Mouse (Mus musculus) limb, embryonic 10.5 days (tissue): ENCODE data around the gene Atf1. TPM values are rescaled to one million over a fixed set of nuclear protein-coding genes. Genes with fewer than 3 reads are reported as not detected.

Experiments used
- DNase-seq: peaks from one replicate; pipeline ENCODE4 v3.0.0-alpha.2; 2017; ENCODE audit warnings: low spot score
- H3K27ac ChIP-seq: fragments of 300-500 bp; sonication (generic); 2 replicates; pipeline ENCODE4 v1.5.1; 2016; ENCODE audit warnings: mild to moderate bottlenecking
- H3K27me3 ChIP-seq: fragments of 300-500 bp; sonication (generic); 2 replicates; pipeline ENCODE4 v1.6.1; 2016; ENCODE audit warnings: low read depth, mild to moderate bottlenecking; ENCODE audit not compliant: poor library complexity, severe bottlenecking
- H3K36me3 ChIP-seq: fragments of 300-500 bp; sonication (generic); 2 replicates; pipeline ENCODE4 v1.6.1; 2016; ENCODE audit warnings: mild to moderate bottlenecking, moderate library complexity
- H3K4me1 ChIP-seq: fragments of 300-500 bp; sonication (generic); 2 replicates; pipeline ENCODE4 v1.6.1; 2016
- H3K4me3 ChIP-seq: fragments of 300-500 bp; sonication (generic); 2 replicates; pipeline ENCODE4 v1.5.1; 2016; ENCODE audit warnings: mild to moderate bottlenecking, moderate library complexity
- H3K9me3 ChIP-seq: fragments of 300-500 bp; sonication (generic); replicated peaks from 2 replicates; pipeline ENCODE4 v1.6.1; 2016; ENCODE audit warnings: mild to moderate bottlenecking
- WGBS: fragments of 180-500 bp; shearing (Covaris S2); methylation state at CpG from one replicate; pipeline ENCODE4 v1.1.7; 2016; 5-methylcytosine and 5-hydroxymethylcytosine counted together
- polyA plus RNA-seq: library from polyadenylated mRNA; unstranded; fragments of >200 nt; fragmentation: Nextera tagmentation; extraction: Ambion mirVana; gene quantifications from 2 replicates; pipeline ENCODE4 v1.2.1, GENCODE M21; 2016

Gene Atf1
- polyA plus RNA-seq, 1 experiment from 2014 or later, result 43.0 TPM

- H3K27me3 ChIP-seq, result no peaks in the 10 kb centered on the region
- DNase-seq, result no peak
- no peaks in the 10 kb centered on the region for H3K9me3 ChIP-seq
- H3K4me1 ChIP-seq, result no peaks in the 10 kb centered on the region
- H3K4me3 ChIP-seq, result no peak overlapping the region
- WGBS, result 96% methylated on average over 5 of the region's 5 CpGs
- no peak overlapping the region for H3K27ac ChIP-seq
- H3K36me3 ChIP-seq, result peaks cover 98% of the 10 kb centered on the region
These were observed 37.5 kb upstream of the Atf1 start for GRCm38 (mm10) chr15:100190083-100190482.

DNA sequence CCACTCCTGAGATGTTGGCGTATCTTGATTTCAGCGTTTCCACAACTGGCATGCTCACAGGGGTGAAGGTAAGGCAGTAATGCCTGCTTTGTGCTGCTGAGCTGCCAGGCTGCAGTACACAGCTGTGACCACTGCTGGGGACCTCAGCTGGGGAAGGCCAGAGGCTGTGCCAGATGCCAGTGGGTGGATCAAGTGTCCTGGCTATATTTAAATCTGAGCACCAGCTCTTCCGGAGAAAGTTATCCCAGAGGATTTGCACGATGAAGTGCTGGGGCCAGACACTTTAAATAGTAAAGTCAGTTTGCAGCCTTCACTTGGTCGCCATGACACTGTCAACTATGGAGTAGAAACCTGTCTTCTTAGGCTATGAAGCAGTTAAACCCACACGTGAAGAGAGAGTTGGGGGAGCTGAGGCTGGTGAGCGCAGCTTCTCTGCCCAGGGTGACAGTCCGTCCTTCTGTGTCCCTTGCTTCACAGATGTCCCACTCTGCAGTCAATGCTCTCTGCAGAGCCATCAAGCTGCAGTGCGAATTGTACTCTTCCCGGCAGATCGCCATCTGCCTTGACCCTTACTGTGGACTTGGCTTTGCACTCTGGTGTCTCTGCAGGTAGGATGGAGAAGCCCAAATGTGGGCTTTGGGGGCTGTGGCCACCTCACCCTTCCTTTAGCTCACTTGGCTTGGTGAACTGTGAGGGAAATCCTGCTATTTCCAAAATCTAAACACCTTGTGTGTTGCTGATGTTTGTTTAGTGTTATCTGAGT lies 28.5 kb upstream of the Atf1 start:
- no peak for DNase-seq
- no peak overlapping the region for H3K4me3 ChIP-seq
- H3K4me1 ChIP-seq, result no peaks in the 10 kb centered on the region
- no peaks in the 10 kb centered on the region for H3K9me3 ChIP-seq
- WGBS, result 93% methylated on average over 11 of the region's 11 CpGs
- peaks cover 92% of the 10 kb centered on the region for H3K36me3 ChIP-seq
- H3K27ac ChIP-seq, result no peak overlapping the region
- no peaks in the 10 kb centered on the region for H3K27me3 ChIP-seq

- no peak for DNase-seq
- Histone ChIP-seq H3K4me3 (no peak overlapping the region), H3K27me3 (no peaks in the 10 kb centered on the region), H3K9me3 (no peaks in the 10 kb centered on the region), H3K36me3 (peaks cover 92% of the 10 kb centered on the region), H3K4me1 (no peaks in the 10 kb centered on the region), H3K27ac (no peak overlapping the region)
- 77% methylated on average over 3 of the region's 3 CpGs for WGBS
These were observed 27.8 kb upstream of the Atf1 start for GRCm38 (mm10) chr15:100199790-100200189.

GRCm38 (mm10) chr15:100201806-100202205 lies 25.8 kb upstream of the Atf1 start:
- H3K27me3 ChIP-seq, result no peaks in the 10 kb centered on the region
- H3K36me3 ChIP-seq, result peaks cover 93% of the 10 kb centered on the region
- 89% methylated on average over 3 of the region's 3 CpGs for WGBS
- no peak overlapping the region for H3K4me3 ChIP-seq
- H3K9me3 ChIP-seq, result no peaks in the 10 kb centered on the region
- no peaks in the 10 kb centered on the region for H3K4me1 ChIP-seq
- no peak overlapping the region for H3K27ac ChIP-seq
- no peak for DNase-seq

- DNase-seq, result no peak
- no peaks in the 10 kb centered on the region for H3K27me3 ChIP-seq
- H3K27ac ChIP-seq, result no peak overlapping the region
- no peaks in the 10 kb centered on the region for H3K9me3 ChIP-seq
- H3K36me3 ChIP-seq, result peaks cover 93% of the 10 kb centered on the region
- no peaks in the 10 kb centered on the region for H3K4me1 ChIP-seq
- 90% methylated on average over 4 of the region's 4 CpGs for WGBS
- no peak overlapping the region for H3K4me3 ChIP-seq
These were observed 25.1 kb upstream of the Atf1 start for GRCm38 (mm10) chr15:100202431-100203015.

- 78% methylated on average over 1 of the region's 1 CpGs for WGBS
- Histone ChIP-seq H3K4me1 (no peaks in the 10 kb centered on the region), H3K27ac (no peak overlapping the region), H3K9me3 (no peaks in the 10 kb centered on the region), H3K4me3 (no peak overlapping the region), H3K36me3 (peaks cover 92% of the 10 kb centered on the region), H3K27me3 (no peaks in the 10 kb centered on the region)
- no peak for DNase-seq
These were observed 23.0 kb upstream of the Atf1 start for GRCm38 (mm10) chr15:100204574-100204973.

GRCm38 (mm10) chr15:100210013-100210412 lies 17.6 kb upstream of the Atf1 start:
- DNase-seq, result no peak
- Histone ChIP-seq H3K36me3 (peaks cover 96% of the 10 kb centered on the region), H3K9me3 (no peaks in the 10 kb centered on the region), H3K27me3 (no peaks in the 10 kb centered on the region), H3K27ac (no peak overlapping the region), H3K4me3 (no peak overlapping the region), H3K4me1 (no peaks in the 10 kb centered on the region)
- 92% methylated on average over 3 of the region's 3 CpGs for WGBS

GRCm38 (mm10) chr15:100213339-100213738 lies 14.3 kb upstream of the Atf1 start:
- Histone ChIP-seq H3K4me1 (no peaks in the 10 kb centered on the region), H3K27ac (no peak overlapping the region), H3K27me3 (no peaks in the 10 kb centered on the region), H3K9me3 (no peaks in the 10 kb centered on the region), H3K4me3 (no peak overlapping the region), H3K36me3 (peaks cover 85% of the 10 kb centered on the region)
- DNase-seq, result no peak
- WGBS, result 92% methylated on average over 2 of the region's 2 CpGs

DNA sequence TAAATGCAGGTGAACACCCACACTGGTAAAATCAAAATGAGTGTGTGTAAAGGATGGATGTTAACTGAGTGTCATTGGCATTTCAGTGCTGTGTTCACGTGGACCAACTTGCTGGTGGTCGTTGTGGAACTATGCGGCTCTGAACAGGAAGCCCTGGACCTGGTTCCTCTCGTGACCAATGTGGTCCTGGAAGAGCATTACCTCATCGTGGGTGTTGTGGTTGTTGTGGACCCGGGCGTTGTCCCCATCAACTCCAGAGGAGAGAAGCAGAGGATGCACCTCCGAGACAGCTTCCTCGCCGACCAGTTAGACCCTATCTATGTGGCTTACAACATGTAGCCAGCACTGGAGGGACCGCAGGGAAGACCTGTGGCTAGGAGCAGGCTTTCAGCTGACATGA lies 12.5 kb upstream of the Atf1 start:
- peaks cover 73% of the 10 kb centered on the region for H3K36me3 ChIP-seq
- WGBS, result 94% methylated on average over 11 of the region's 11 CpGs

DNA sequence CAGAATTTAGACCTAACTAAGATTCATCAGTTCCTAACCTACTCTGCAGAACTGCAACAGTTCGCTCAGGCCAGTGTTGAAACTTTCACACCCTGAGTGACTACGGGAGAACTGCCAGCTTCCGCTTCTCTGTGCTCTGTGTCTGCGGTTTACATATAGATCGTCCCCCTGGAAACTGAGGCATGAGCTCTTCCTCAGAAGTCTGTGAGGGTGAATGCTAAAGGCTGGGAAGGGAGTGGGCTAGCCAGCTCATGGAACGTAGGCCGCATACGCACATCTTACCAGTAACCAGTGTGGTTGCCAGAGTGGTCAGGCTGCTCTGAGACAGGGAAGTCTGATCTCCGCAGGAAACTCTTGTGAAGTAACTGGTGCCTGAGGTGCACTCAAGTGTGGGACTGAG lies 11.4 kb upstream of the Atf1 start:
- no peaks in the 10 kb centered on the region for H3K9me3 ChIP-seq
- H3K27me3 ChIP-seq, result no peaks in the 10 kb centered on the region
- peaks cover 62% of the 10 kb centered on the region for H3K36me3 ChIP-seq
- H3K27ac ChIP-seq, result no peak overlapping the region
- WGBS, result 93% methylated on average over 9 of the region's 9 CpGs
- no peak overlapping the region for H3K4me3 ChIP-seq
- 0 out of 2 replicates have a peak, but pooled peaks cover 2% of the 10 kb centered on the region for H3K4me1 ChIP-seq
- DNase-seq, result no peak

More for the DNA sequence above, 12.5 kb upstream of the Atf1 start:
- no peak for DNase-seq
- Histone ChIP-seq H3K27me3 (no peaks in the 10 kb centered on the region), H3K9me3 (no peaks in the 10 kb centered on the region), H3K4me3 (no peak overlapping the region), H3K4me1 (0 out of 2 replicates have a peak, but pooled peaks cover 2% of the 10 kb centered on the region), H3K27ac (no peak overlapping the region)

DNA sequence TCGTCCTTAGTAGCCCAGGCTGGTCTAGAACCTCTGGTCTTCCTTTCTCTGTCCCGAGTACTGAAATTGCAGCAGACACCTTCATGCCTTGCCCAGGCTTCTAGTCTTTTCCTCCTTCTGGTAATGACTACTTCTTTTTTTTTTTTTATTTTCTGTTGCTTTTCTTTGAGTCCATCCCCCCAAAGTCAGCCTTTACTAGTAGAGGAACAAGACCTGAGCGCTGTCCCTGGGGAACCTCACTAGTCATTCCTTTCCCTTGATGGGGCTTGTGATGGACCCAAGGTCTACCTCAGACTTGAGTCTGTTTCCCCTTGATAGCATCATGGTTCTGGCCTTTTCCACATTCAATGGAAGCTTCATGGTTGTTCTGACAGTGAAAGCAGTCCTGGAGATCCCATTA lies 9.6 kb upstream of the Atf1 start:
- peaks cover 48% of the 10 kb centered on the region for H3K36me3 ChIP-seq
- DNase-seq, result no peak
- WGBS, result 97% methylated on average over 3 of the region's 3 CpGs
- H3K4me3 ChIP-seq, result no peak overlapping the region
- no peaks in the 10 kb centered on the region for H3K27me3 ChIP-seq
- H3K27ac ChIP-seq, result no peak overlapping the region
- 0 out of 2 replicates have a peak, but pooled peaks cover 2% of the 10 kb centered on the region for H3K4me1 ChIP-seq
- H3K9me3 ChIP-seq, result 0 out of 2 replicates have a peak, but pooled peaks cover 3% of the 10 kb centered on the region

DNA sequence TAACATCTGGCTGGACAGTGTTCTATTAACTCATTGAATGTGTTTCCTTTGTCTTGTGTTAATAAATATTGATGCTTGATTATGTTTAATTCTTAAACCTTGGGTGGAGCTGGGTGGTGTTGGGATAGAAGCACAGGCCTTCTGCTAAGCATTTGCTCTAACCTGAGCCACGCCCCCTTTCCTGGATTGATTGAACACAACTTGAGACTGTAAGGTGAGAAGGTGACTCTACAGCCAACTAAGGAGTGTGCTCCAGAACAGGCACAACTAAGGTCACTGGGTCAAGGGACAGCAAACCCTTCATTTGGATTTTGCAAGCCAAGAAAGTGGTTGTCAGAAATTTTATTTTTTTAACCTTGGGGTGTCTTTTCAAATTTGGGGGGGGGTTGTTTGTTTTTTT lies 8.2 kb upstream of the Atf1 start:
- Histone ChIP-seq H3K4me3 (no peak overlapping the region), H3K27me3 (no peaks in the 10 kb centered on the region), H3K27ac (no peak overlapping the region), H3K4me1 (0 out of 2 replicates have a peak, but pooled peaks cover 2% of the 10 kb centered on the region), H3K9me3 (0 out of 2 replicates have a peak, but pooled peaks cover 6% of the 10 kb centered on the region), H3K36me3 (peaks cover 43% of the 10 kb centered on the region)
- no peak for DNase-seq
- WGBS, result 58% methylated on average over 1 of the region's 1 CpGs

DNA sequence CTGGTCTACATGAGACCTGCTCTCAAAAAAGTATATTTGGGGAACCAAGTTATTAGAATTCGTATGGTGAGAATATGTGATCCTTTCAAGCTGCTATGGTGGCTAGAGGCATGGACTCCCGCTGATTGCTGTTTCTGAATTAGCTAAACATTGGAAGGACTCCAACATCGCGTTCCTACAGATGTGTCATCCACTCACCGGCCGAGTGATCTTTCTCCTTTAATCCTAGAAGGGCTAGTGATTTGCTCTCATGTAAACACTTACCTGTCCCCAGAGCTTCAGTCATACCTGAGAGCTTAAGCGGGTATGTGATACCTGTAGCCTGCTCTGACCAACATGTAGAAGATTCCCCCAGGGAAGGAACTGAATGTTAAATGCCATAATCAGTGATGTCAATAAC lies 6.7 kb upstream of the Atf1 start:
- no peak overlapping the region for H3K4me3 ChIP-seq
- peaks cover 38% of the 10 kb centered on the region for H3K36me3 ChIP-seq
- no peaks in the 10 kb centered on the region for H3K27me3 ChIP-seq
- 0 out of 2 replicates have a peak, but pooled peaks cover 6% of the 10 kb centered on the region for H3K9me3 ChIP-seq
- H3K4me1 ChIP-seq, result 0 out of 2 replicates have a peak, but pooled peaks cover 2% of the 10 kb centered on the region
- no peak for DNase-seq
- H3K27ac ChIP-seq, result no peak overlapping the region
- WGBS, result 93% methylated on average over 7 of the region's 7 CpGs
